Comparison of ENCODE assay signal across 8 mouse cellular contexts in the genomic region with DNA sequence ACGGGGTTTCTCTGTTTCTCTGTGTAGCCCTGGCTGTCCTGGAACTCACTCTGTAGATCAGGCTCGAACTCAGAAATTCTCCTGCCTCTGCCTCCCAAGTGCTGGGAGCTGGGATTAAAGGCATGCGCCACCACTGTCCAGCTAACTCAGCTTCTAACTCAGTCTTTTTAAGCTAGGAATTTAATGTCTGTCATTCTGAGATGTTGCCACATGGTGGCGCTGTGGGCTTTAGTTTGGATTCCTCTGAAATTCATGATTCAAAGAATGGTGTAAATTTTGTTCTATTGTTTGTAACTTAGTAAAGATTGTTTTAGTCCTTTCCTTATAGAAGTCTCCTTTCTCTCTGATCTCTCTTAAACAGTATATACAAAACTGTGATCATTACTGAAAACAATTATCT. TPM values are rescaled to one million over a fixed set of nuclear protein-coding genes. Genes with fewer than 3 reads are reported as not detected.
DNase-seq lines count a peak whose midpoint lies in the region.

No protein-coding gene starts in this region.

- peak; percentile 43 for DNase-seq in gastrocnemius, postnatal 10 days
- DNase-seq in gastrocnemius, postnatal 14 days: no peak
- DNase-seq in 3T3-L1 (ENCODE audit: low read depth, low spot score): peak; percentile 71
- peak; percentile 44 for DNase-seq in R1 (ENCODE audit: low read depth, low spot score)
- DNase-seq in cerebellum, postnatal 4 days (ENCODE audit: low spot score in 2 of 2): peak; percentile 6 to 27
- peak; percentile 43 to 63 for DNase-seq in layer of hippocampus, postnatal 10 days (ENCODE audit: low spot score in 2 of 2)
- DNase-seq in retina, adult 2 months (ENCODE audit: low read depth, low spot score): peak; percentile 28
- DNase-seq in urinary bladder, adult 2 months (ENCODE audit: low spot score): no peak

- intact Hi-C loops in gastrocnemius, postnatal 14 days (cut with DNase I; ENCODE audit: low total_unique reads): loop anchor here (5.0 kb wide), 1 partner anchor 182 kb away; no protein-coding TSS in a partner anchor

RNA-seq across cellular contexts. Expression of a gene that starts 39.1 kb away (rescaled TPM):
- 1 to 10 TPM; 1.2 to 1.8 TPM for total RNA-seq in gastrocnemius, postnatal 10 days (2021)
- total RNA-seq in gastrocnemius, postnatal 14 days (2021): under 1 TPM; 0.62 to 0.74 TPM
- total RNA-seq in layer of hippocampus, postnatal 10 days (2021): 10 to 100 TPM; 34.7 to 38.1 TPM
- polyA plus RNA-seq in urinary bladder, adult 2 months (2012; rRNA removed): 4.6 and 5.6 TPM in 2 replicates

RNA-seq across cellular contexts. Expression of a gene that starts 49.4 kb away (rescaled TPM):
- total RNA-seq in gastrocnemius, postnatal 10 days (2021): 1 to 10 TPM; 4.4 to 4.5 TPM
- 1 to 10 TPM; 2.3 to 2.8 TPM for total RNA-seq in gastrocnemius, postnatal 14 days (2021)
- 10 to 100 TPM; 13.6 to 14.8 TPM for total RNA-seq in layer of hippocampus, postnatal 10 days (2021)
- polyA plus RNA-seq in urinary bladder, adult 2 months (2012; rRNA removed): 7.0 and 7.2 TPM in 2 replicates

Comparison
In these comparisons a context has a peak if more than half of its experiments do, and no peak if none do; other contexts are left out.
1. DNase-seq: peak in gastrocnemius, postnatal 10 days (single experiment), 3T3-L1 (single experiment), R1 (single experiment), cerebellum, postnatal 4 days (2 of 2), layer of hippocampus, postnatal 10 days (2 of 2) and retina, adult 2 months (single experiment); none in gastrocnemius, postnatal 14 days (single experiment) and urinary bladder, adult 2 months (single experiment).
2. RNA of a gene that starts 39.1 kb away (total RNA-seq): 34.7 to 38.1 TPM in layer of hippocampus, postnatal 10 days; 1.2 to 1.8 TPM in gastrocnemius, postnatal 10 days and 0.62 to 0.74 TPM in gastrocnemius, postnatal 14 days; every median in the first group is over 10 times any median in the second.